Mouse (Mus musculus): ENCODE measurements around the gene Hist1h3f. TPM values are rescaled to one million over a fixed set of nuclear protein-coding genes. Genes with fewer than 3 reads are reported as not detected.
A peak's percentile ranks its signal among the peaks of the same experiment; 100 is the strongest.
"Not testable (repeated sequence)": the region's sequence is repeated elsewhere in the genome, so short reads cannot be mapped to it uniquely, and the experiment has no call there.

Gene Hist1h3f
- total and polyA plus RNA-seq, 2 experiments, result 0.29 to 11.1 TPM

GRCm38 (mm10) chr13:23562699-23563462 lies 19.0 kb downstream of the Hist1h3f start:
- no peaks in the 10 kb centered on the region for H3K79me2 ChIP-seq (ENCODE audit: control insufficient read depth, insufficient read depth, low read length)
- H3K4me3 ChIP-seq (ENCODE audit: insufficient read depth, low read depth, low read length), result peak overlapping the region; percentile 56
- peak; percentile 82 for DNase-seq (ENCODE audit: extremely low read depth, low read depth, low spot score)
- H3K9ac ChIP-seq (ENCODE audit: low read depth, low read length), result peak overlapping the region; percentile 61
- H3K27me3 ChIP-seq (ENCODE audit: control insufficient read depth, insufficient read depth, low read length), result no peaks in the 10 kb centered on the region
- 0 out of 2 replicates have a peak, but pooled peaks cover 4% of the 10 kb centered on the region for H3K4me1 ChIP-seq (ENCODE audit: control insufficient read depth, insufficient read depth, low read length)
- H3K27ac ChIP-seq (replicated peaks; ENCODE audit: insufficient read depth, low read depth, low read length), result peak overlapping the region; percentile 90
- no peaks in the 10 kb centered on the region for H3K36me3 ChIP-seq (ENCODE audit: control insufficient read depth, insufficient read depth, low read length)
- WGBS, result 1% methylated on average over 18 of the region's 18 CpGs
- TF ChIP-seq CTCF (IDR thresholded peaks at IDR 0.05; ENCODE audit: low read depth, low read length) (peak; percentile 19; the same call in 1 of the 2 replicates), POLR2A (IDR thresholded peaks at IDR 0.05; ENCODE audit: extremely low read depth, insufficient read depth, low read length) (no peak)

DNA sequence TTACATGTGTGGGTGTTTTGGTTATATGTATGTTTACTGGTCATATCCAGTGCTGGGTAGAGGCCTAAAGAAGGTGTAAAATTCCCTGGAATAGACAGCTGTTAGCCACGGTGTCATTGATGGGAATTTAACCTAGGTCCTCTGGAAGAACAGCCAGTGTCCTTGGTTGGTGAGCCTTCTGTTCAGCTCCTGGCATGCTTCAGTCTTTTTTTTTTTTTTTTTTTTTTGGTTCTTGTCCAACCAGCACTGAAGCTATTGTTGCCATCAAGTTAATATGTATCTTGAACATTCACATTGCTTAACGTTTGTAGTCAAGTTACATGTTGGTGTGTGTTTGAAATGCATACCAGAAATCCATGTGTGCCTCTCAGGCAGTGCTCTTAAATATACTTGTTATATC lies 20.6 kb downstream of the Hist1h3f start:
- Histone ChIP-seq H3K36me3 (ENCODE audit: control insufficient read depth, insufficient read depth, low read length) (no peaks in the 10 kb centered on the region), H3K79me2 (ENCODE audit: control insufficient read depth, insufficient read depth, low read length) (no peaks in the 10 kb centered on the region), H3K27me3 (ENCODE audit: control insufficient read depth, insufficient read depth, low read length) (no peaks in the 10 kb centered on the region), H3K4me3 (ENCODE audit: insufficient read depth, low read depth, low read length) (no peak overlapping the region), H3K4me1 (ENCODE audit: control insufficient read depth, insufficient read depth, low read length) (0 out of 2 replicates have a peak, but pooled peaks cover 4% of the 10 kb centered on the region), H3K27ac (replicated peaks; ENCODE audit: insufficient read depth, low read depth, low read length) (no peak overlapping the region), H3K9ac (ENCODE audit: low read depth, low read length) (no peak overlapping the region)
- no peak for DNase-seq (ENCODE audit: extremely low read depth, low read depth, low spot score)
- 62% methylated on average over 2 of the region's 2 CpGs for WGBS
- no peak for TF ChIP-seq POLR2A (IDR thresholded peaks at IDR 0.05; ENCODE audit: extremely low read depth, insufficient read depth, low read length)
- no peak for TF ChIP-seq CTCF (IDR thresholded peaks at IDR 0.05; ENCODE audit: low read depth, low read length)

- peaks cover 12% of the 10 kb centered on the region; the same call in 1 of the 2 replicates for H3K4me1 ChIP-seq (ENCODE audit: control insufficient read depth, insufficient read depth, low read length)
- peak overlapping the region; percentile 41; the same call in 1 of the 2 replicates for H3K4me3 ChIP-seq (ENCODE audit: insufficient read depth, low read depth, low read length)
- WGBS, result 5% methylated on average over 29 of the region's 41 CpGs
- H3K27me3 ChIP-seq (ENCODE audit: control insufficient read depth, insufficient read depth, low read length); H3K79me2 ChIP-seq (ENCODE audit: control insufficient read depth, insufficient read depth, low read length); DNase-seq (ENCODE audit: extremely low read depth, low read depth, low spot score); H3K36me3 ChIP-seq (ENCODE audit: control insufficient read depth, insufficient read depth, low read length): not testable (repeated sequence)
- peak overlapping the region; percentile 79 for H3K9ac ChIP-seq (ENCODE audit: low read depth, low read length)
- H3K27ac ChIP-seq (replicated peaks; ENCODE audit: insufficient read depth, low read depth, low read length), result peak overlapping the region; percentile 58
Measured at GRCm38 (mm10) chr13:23570261-23571021, 26.6 kb downstream of the Hist1h3f start.

GRCm38 (mm10) chr13:23571022-23571503 lies 27.2 kb downstream of the Hist1h3f start, which contains the start of the genes Hist1h2ae and Hist1h2bg:
TSS of gene Hist1h2ae (minus strand) at chr13:23571220.
TSS of gene Hist1h2bg (plus strand) at chr13:23571396.
- TF ChIP-seq POLR2A (IDR thresholded peaks at IDR 0.05; ENCODE audit: extremely low read depth, insufficient read depth, low read length), result 0 out of 2 replicates have a peak, but pooled peaks have one; percentile 47
- TF ChIP-seq CTCF (IDR thresholded peaks at IDR 0.05; ENCODE audit: low read depth, low read length), result no peak
- peak within 1 kb of the TSS; percentile 58; the same call in 1 of the 2 replicates for H3K4me3 ChIP-seq (ENCODE audit: insufficient read depth, low read depth, low read length)
- DNase-seq (ENCODE audit: extremely low read depth, low read depth, low spot score), result peak; percentile 99
- H3K36me3 ChIP-seq (ENCODE audit: control insufficient read depth, insufficient read depth, low read length), result no peaks in the 10 kb centered on the region
- H3K4me1 ChIP-seq (ENCODE audit: control insufficient read depth, insufficient read depth, low read length), result peaks cover 14% of the 10 kb centered on the region; the same call in 1 of the 2 replicates
- no peaks in the 10 kb centered on the region for H3K79me2 ChIP-seq (ENCODE audit: control insufficient read depth, insufficient read depth, low read length)
- WGBS, result under 1% methylated on average over 18 of the region's 18 CpGs
- H3K9ac ChIP-seq (ENCODE audit: low read depth, low read length), result peak within 1 kb of the TSS; percentile 79
- H3K27me3 ChIP-seq (ENCODE audit: control insufficient read depth, insufficient read depth, low read length), result no peaks in the 10 kb centered on the region
- H3K27ac ChIP-seq (replicated peaks; ENCODE audit: insufficient read depth, low read depth, low read length), result peak within 1 kb of the TSS; percentile 73

GRCm38 (mm10) chr13:23571504-23572217 lies 27.8 kb downstream of the Hist1h3f start:
- Histone ChIP-seq H3K9ac (ENCODE audit: low read depth, low read length) (peak overlapping the region; percentile 34; the same call in 1 of the 2 replicates), H3K27ac (replicated peaks; ENCODE audit: insufficient read depth, low read depth, low read length) (peak overlapping the region; percentile 73), H3K4me1 (ENCODE audit: control insufficient read depth, insufficient read depth, low read length) (peaks cover 15% of the 10 kb centered on the region; the same call in 1 of the 2 replicates), H3K4me3 (ENCODE audit: insufficient read depth, low read depth, low read length) (peak overlapping the region; percentile 58; the same call in 1 of the 2 replicates)
- DNase-seq (ENCODE audit: extremely low read depth, low read depth, low spot score); H3K79me2 ChIP-seq (ENCODE audit: control insufficient read depth, insufficient read depth, low read length); H3K27me3 ChIP-seq (ENCODE audit: control insufficient read depth, insufficient read depth, low read length); H3K36me3 ChIP-seq (ENCODE audit: control insufficient read depth, insufficient read depth, low read length): not testable (repeated sequence)
- under 1% methylated on average over 17 of the region's 34 CpGs for WGBS

All from liver, adult 2 months (tissue).